17 mouse cellular contexts compared by ENCODE assay signal in the genomic region with DNA sequence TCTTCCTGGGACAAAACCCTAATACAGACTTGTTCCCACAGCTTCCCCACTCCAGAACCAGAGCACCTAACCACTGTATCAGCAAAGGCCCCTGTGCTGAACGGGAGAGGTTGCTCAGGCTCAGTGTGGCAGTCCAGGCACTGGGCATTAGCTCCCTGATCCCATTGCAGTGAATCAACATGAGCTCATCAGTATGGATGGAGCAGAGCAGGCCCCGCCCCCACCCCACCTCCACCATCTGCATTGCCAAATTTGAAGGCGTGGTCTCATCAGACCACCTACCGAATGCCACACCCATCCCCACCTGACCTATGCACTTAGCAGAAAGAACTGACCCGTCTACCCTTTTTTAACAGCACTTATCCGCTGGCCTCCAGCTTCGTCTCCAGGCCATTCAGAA. TPM values are rescaled to one million over a fixed set of nuclear protein-coding genes. Genes with fewer than 3 reads are reported as not detected.
DNase-seq lines count a peak whose midpoint lies in the region; ATAC-seq lines count a peak whose summit lies in the region.
"Had no signal": no experiment of that assay in that cellular context is flagged by ENCODE, and none has a peak within 500 bp of the region (broad histone marks: within the 10 kb centered on the region; RNA-seq: fewer than 3 reads in every experiment).

No protein-coding gene starts in this region.

- no peak for ATAC-seq in hindbrain, embryonic 13.5 days (ENCODE audit: low FRiP score)
- peak; percentile 80 for ATAC-seq in midbrain, embryonic 11.5 days (ENCODE audit: low FRiP score)
- ATAC-seq in midbrain, embryonic 13.5 days: no peak; the same call in 1 of the 2 replicates
- no peak for ATAC-seq in granulocyte monocyte progenitor cell, adult 5-6 weeks (replicated peaks; ENCODE audit: poor library complexity, severe bottlenecking)
- ATAC-seq: midbrain, embryonic 15.5 days had no signal

- peak overlapping the region; percentile 30; the same call in 1 of the 2 replicates for H3K4me3 ChIP-seq in hindbrain, embryonic 10.5 days
- no peak overlapping the region for H3K4me3 ChIP-seq in hindbrain, embryonic 13.5 days
- H3K4me3 ChIP-seq in midbrain, embryonic 11.5 days (ENCODE audit: low read depth, low read length): no peak overlapping the region
- H3K4me3 ChIP-seq in midbrain, embryonic 13.5 days (replicated peaks): no peak overlapping the region
- H3K4me3 ChIP-seq: lung, embryonic 15.5 days; midbrain, embryonic 15.5 days; neural tube, embryonic 13.5 days had no signal

- H3K9me3 ChIP-seq in hindbrain, embryonic 10.5 days: no peaks in the 10 kb centered on the region
- no peaks in the 10 kb centered on the region for H3K9me3 ChIP-seq in hindbrain, embryonic 13.5 days
- H3K9me3 ChIP-seq in midbrain, embryonic 11.5 days (ENCODE audit: control insufficient read depth, low read length): no peaks in the 10 kb centered on the region
- no peaks in the 10 kb centered on the region for H3K9me3 ChIP-seq in midbrain, embryonic 13.5 days
- H3K9me3 ChIP-seq: lung, embryonic 15.5 days; midbrain, embryonic 15.5 days; neural tube, embryonic 13.5 days had no signal

- peak; percentile 26 for DNase-seq in hindbrain, embryonic 10.5 days (ENCODE audit: low spot score)
- DNase-seq in midbrain, embryonic 11.5 days (ENCODE audit: low spot score, missing footprints): no peak
- DNase-seq in liver: peak; percentile 43
- no peak for DNase-seq in left cerebral cortex, adult 18-20 months (ENCODE audit: low spot score in 2 of 2)
- DNase-seq in urinary bladder, postnatal 14 days (ENCODE audit: low spot score): no peak
- DNase-seq: B cell, adult 2 months; cerebellum, adult 2 months; heart, postnatal 14 days; kidney, adult 18-20 months; retina, postnatal 1 day; spleen, adult 18-20 months had no signal

- no peak overlapping the region for H3K9ac ChIP-seq in hindbrain, embryonic 13.5 days
- no peak overlapping the region for H3K9ac ChIP-seq in midbrain, embryonic 11.5 days (ENCODE audit: low read length)
- H3K9ac ChIP-seq in midbrain, embryonic 13.5 days (replicated peaks): no peak overlapping the region
- H3K9ac ChIP-seq: lung, embryonic 15.5 days; midbrain, embryonic 15.5 days; neural tube, embryonic 13.5 days had no signal

- no peaks in the 10 kb centered on the region for H3K36me3 ChIP-seq in hindbrain, embryonic 10.5 days
- H3K36me3 ChIP-seq in hindbrain, embryonic 13.5 days: peaks cover 59% of the 10 kb centered on the region
- H3K36me3 ChIP-seq in midbrain, embryonic 11.5 days (ENCODE audit: control insufficient read depth, insufficient read depth, low read length): no peaks in the 10 kb centered on the region
- H3K36me3 ChIP-seq in midbrain, embryonic 13.5 days: peaks cover 44% of the 10 kb centered on the region
- H3K36me3 ChIP-seq: lung, embryonic 15.5 days had no signal

- H3K4me2 ChIP-seq in hindbrain, embryonic 13.5 days: no peak overlapping the region
- H3K4me2 ChIP-seq in midbrain, embryonic 11.5 days: peak overlapping the region; percentile 28; the same call in 1 of the 2 replicates
- no peak overlapping the region for H3K4me2 ChIP-seq in midbrain, embryonic 13.5 days (replicated peaks)
- H3K4me2 ChIP-seq: lung, embryonic 15.5 days; midbrain, embryonic 15.5 days; neural tube, embryonic 13.5 days had no signal

- 21% methylated on average over 7 of the region's 7 CpGs for WGBS in hindbrain, embryonic 10.5 days
- 20% methylated on average over 7 of the region's 7 CpGs for WGBS in hindbrain, embryonic 13.5 days
- WGBS in midbrain, embryonic 11.5 days: 9% methylated on average over 7 of the region's 7 CpGs
- WGBS in midbrain, embryonic 13.5 days: 14% methylated on average over 7 of the region's 7 CpGs

- H3K4me1 ChIP-seq in hindbrain, embryonic 10.5 days (replicated peaks): peaks cover 11% of the 10 kb centered on the region
- no peaks in the 10 kb centered on the region for H3K4me1 ChIP-seq in hindbrain, embryonic 13.5 days (replicated peaks)
- H3K4me1 ChIP-seq in midbrain, embryonic 11.5 days (ENCODE audit: control insufficient read depth, insufficient read depth, low read length): peaks cover 7% of the 10 kb centered on the region
- H3K4me1 ChIP-seq in midbrain, embryonic 13.5 days (replicated peaks): peaks cover 7% of the 10 kb centered on the region; the same call in 1 of the 2 replicates
- H3K4me1 ChIP-seq: lung, embryonic 15.5 days; midbrain, embryonic 15.5 days; neural tube, embryonic 13.5 days had no signal

- no peaks in the 10 kb centered on the region for H3K27me3 ChIP-seq in hindbrain, embryonic 10.5 days (ENCODE audit: insufficient read depth, poor library complexity, severe bottlenecking)
- H3K27me3 ChIP-seq in hindbrain, embryonic 13.5 days: no peaks in the 10 kb centered on the region
- H3K27me3 ChIP-seq in midbrain, embryonic 11.5 days (ENCODE audit: control insufficient read depth, insufficient read depth, low read length): no peaks in the 10 kb centered on the region
- H3K27me3 ChIP-seq in midbrain, embryonic 13.5 days: no peaks in the 10 kb centered on the region
- H3K27me3 ChIP-seq: lung, embryonic 15.5 days; midbrain, embryonic 15.5 days; neural tube, embryonic 13.5 days had no signal

- no peak overlapping the region for H3K27ac ChIP-seq in hindbrain, embryonic 10.5 days
- no peak overlapping the region for H3K27ac ChIP-seq in hindbrain, embryonic 13.5 days
- H3K27ac ChIP-seq in midbrain, embryonic 11.5 days (ENCODE audit: low read depth, low read length): no peak overlapping the region
- H3K27ac ChIP-seq in midbrain, embryonic 13.5 days: no peak overlapping the region
- H3K27ac ChIP-seq: lung, embryonic 15.5 days; midbrain, embryonic 15.5 days; neural tube, embryonic 13.5 days had no signal

RNA-seq across cellular contexts. Expression of a gene that starts 58.9 kb away (rescaled TPM):
- polyA plus RNA-seq in hindbrain, embryonic 10.5 days (2016; fragmentation: Nextera tagmentation; extraction: Ambion mirVana): 0.91 and 1.2 TPM in 2 replicates
- 1.3 and 1.7 TPM in 2 replicates for polyA plus RNA-seq in hindbrain, embryonic 13.5 days (2015; fragmentation: Nextera tagmentation; extraction: Ambion mirVana)
- 2.0 and 2.3 TPM in 2 replicates for polyA plus RNA-seq in midbrain, embryonic 11.5 days (2014; fragmentation: Nextera tagmentation; extraction: Ambion mirVana)
- polyA plus RNA-seq in midbrain, embryonic 13.5 days (2015; fragmentation: Nextera tagmentation; extraction: Ambion mirVana): 1.6 and 2.1 TPM in 2 replicates
- not detected in 2 replicates for total RNA-seq in granulocyte monocyte progenitor cell, adult 5-6 weeks (2014; fragmentation: Nextera tagmentation)
- total RNA-seq in granulocyte monocyte progenitor cell, adult 5-6 weeks (2017): not detected in 2 replicates
- 1 to 10 TPM; 4.6 to 6.8 TPM for total RNA-seq in left cerebral cortex, adult 18-20 months (2021)

Comparison
In these comparisons a context has a peak if more than half of its experiments do, and no peak if none do; other contexts are left out.
1. DNase-seq: peak in hindbrain, embryonic 10.5 days (single experiment) and liver (single experiment); none in midbrain, embryonic 11.5 days (single experiment), left cerebral cortex, adult 18-20 months (0 of 2) and urinary bladder, postnatal 14 days (single experiment).